Mouse (Mus musculus): ENCODE results near the gene Msl1.

The Msl1 gene

GRCm38 (mm10) chr11:98776052-98776764 is 19.1 kb upstream of the Msl1 start:
- no peak for DNase-seq (ENCODE audit: extremely low spot score, low read depth, low spot score)

DNA sequence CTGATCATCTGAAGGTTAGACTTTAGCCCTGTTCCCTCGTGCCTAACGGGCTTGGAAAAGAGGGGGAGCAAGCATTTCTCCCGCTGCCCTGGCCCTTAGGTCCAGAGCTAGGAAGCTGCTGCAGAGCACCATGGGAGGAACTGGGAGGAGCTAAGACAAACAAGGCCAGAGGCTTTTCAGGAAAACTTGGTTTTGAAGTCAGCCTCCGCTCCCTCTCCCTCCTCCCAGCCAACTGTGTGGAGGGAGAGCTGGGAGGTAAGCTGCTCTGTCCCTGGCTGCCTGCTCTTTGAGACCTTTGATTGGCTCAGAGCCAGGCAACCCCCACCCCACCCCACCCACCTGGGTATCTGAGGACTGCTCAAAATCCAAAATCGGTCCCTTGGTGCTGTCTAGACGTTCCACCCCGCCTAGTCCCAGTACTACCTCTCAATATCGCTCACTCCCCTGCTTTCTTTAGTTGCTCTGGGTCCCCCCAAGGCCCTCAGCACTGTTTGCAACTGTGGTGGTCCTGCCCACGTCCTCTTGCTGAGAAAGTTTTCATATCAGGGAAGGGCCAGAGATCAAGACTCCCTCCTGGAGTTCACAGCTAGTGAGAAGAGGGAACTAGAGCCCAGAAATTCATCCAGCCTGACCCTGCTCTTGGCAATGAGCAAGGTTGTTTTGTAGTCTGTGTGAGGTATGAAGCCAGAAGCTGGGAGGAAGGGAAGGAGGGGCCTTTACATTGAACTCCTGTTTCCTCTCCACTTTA is 18.3 kb upstream of the Msl1 start:
- no peak for DNase-seq (ENCODE audit: extremely low spot score, low read depth, low spot score)

- no peak for DNase-seq (ENCODE audit: extremely low spot score, low read depth, low spot score)
Measured at GRCm38 (mm10) chr11:98777888-98778287, 17.4 kb upstream of the Msl1 start.

DNA sequence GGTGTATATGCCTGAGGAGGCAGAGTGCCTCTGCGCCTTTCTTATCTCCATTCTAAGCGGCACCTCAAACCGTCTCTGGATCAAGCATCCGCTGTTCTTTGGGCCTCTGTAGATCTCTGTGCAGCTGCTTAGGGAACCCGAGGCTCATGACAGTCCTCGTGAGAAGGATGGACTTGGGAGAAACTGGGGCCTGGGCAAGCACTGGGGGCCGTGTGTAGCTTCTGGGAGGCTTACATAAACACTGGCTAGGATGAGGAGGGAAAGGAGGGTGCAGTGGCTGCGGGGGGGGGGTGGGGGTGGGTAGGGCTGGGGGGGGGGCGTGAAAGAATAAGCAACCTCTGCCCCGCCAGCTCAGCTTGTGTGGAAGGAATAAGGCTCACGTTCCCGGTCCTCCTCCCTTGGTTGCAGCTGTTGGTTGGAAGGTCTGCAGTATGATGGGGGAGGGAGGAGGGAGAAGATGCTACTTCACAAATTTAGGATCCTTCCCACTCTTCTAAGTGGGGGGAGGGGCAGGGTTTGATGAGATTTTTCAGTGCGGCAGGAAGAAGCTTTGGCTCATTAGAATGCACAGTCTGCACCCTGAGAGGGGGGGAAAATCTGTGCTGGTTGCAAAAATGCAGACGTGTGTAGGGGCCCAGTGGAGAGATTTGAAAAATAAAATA is 13.3 kb upstream of the Msl1 start:
- DNase-seq (ENCODE audit: extremely low spot score, low read depth, low spot score): no peak

- no peak for DNase-seq (ENCODE audit: extremely low spot score, low read depth, low spot score)
Measured at GRCm38 (mm10) chr11:98782651-98783235, 12.6 kb upstream of the Msl1 start.

DNA sequence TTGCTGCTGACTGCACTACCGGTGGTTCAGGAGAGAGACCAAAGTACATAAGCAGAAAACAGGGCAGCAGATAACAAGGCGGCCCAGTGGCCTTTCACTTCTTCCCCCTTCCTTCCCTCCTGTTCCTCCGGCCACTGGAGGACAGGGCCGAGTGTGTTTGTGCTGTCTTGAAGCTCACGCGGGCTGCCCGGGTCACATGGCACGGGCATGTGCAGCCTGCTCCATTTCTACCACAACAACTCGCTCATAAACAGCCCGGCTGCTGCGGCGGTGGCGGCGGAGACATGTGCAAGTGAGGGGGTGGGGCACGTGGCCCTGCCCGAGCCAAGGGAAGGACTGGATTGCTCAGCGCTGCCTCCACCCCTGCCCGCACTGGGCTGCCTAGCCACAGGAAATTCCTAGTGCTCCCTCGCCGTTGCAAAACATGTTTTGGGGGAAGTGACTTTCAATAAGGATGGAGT is 12.1 kb upstream of the Msl1 start:
- DNase-seq (ENCODE audit: extremely low spot score, low read depth, low spot score): no peak

DNA sequence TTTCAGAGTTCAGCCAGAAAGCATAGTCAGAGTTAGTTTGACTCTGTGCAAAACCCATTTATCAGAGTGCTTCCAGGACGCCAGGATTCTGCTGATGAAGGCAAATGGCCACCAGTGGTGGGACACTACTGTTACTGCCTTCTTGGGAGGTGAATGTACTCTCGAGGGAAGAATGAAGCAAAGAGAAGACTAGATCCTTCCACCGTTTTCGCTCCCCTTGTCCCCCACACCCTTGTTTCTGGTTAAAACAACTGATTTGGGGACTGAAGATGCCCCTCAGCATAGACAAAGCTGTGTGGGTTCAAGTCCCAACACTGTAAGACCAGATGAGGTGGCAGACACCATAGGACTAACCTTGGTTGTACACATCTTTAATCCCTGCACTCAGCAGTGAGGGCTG is 11.2 kb upstream of the Msl1 start:
- DNase-seq (ENCODE audit: extremely low spot score, low read depth, low spot score): no peak

DNA sequence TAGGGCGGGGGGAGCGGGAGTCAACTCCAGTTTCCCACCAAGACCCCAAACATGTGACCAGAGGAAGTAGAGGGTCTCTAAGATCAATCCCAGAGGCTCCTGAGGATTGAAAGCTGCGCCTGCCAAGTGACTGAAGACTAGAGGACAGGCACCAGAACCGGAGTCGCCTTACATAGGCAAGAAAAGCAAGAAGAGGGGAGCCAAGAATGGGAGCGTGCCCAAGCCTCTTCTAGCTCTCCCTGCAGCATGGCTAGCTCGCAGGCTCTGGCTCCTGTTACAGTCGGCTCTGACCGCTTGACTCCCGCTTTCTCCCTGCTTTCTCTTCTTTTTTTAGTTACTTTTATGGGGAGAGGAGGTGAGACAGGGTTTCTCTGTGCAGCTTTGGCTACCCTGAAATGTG is 10.1 kb upstream of the Msl1 start:
- DNase-seq (ENCODE audit: extremely low spot score, low read depth, low spot score): no peak

DNA sequence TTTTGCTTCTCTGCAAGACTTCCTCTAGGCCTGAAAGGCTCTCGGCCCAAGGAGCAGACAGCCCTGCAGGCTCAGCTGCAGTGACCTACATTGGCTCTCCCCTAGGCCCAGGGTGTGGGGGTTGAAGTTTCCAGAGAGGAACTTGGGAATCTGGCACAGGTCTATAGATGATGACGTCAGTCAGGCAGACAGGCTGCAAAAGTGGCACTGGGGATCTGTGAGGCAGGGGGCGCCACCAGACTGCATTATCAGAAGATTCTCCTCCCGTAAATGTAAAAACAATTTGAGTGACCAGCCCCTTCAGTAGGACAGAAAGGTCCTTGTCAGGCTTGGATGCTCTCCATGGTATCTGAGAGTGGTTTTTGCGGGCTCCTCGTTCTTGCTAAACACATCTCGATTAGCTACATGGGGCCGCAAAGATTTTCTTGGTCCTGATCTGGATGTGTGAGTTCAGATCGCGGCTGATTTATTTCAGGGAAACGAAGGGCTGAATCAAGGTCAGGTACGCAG is 9.5 kb upstream of the Msl1 start:
- no peak for DNase-seq (ENCODE audit: extremely low spot score, low read depth, low spot score)

DNA sequence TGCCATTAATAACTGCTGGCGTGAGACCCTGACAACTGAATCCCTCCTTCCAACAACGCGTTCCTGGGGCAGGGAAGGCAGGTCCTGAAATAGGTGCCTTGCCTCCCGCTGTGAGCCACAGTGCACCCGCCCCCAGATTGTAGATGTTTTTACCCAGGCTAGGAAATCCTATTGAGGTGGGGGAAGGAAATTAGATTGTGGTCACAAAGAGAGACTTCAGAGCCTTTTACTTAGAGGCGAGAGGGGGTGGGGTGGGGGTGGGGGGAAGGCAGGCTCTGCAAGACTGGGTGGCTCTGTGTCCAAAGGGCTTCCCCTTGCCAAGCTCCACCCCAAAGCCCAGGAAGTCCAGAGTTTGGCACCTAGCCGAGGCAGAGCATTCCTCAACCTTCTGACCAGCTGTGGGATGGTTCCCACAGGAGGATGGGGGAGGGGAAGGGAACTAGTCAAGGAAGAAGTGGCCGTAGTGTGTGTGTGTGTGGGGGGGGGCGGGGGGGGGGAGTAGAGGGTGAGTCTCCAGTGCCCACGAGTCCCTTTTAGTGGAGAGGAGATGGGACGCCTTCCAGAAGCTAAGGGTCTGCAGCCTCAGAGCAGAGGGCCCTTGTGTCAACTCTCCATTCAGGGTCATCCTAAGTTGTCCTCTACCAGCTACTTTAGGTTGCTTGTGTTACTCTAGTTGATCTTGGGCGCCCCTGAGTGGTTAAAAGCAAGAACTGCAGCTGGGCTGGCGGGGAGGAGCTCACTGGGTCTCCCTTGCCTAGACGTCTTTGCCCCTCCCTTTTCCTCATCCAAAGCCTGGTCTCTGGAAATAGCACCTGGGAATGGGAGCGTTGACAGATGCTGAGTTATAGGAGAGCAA is 8.7 kb upstream of the Msl1 start:
- DNase-seq (ENCODE audit: extremely low spot score, low read depth, low spot score): no peak

DNA sequence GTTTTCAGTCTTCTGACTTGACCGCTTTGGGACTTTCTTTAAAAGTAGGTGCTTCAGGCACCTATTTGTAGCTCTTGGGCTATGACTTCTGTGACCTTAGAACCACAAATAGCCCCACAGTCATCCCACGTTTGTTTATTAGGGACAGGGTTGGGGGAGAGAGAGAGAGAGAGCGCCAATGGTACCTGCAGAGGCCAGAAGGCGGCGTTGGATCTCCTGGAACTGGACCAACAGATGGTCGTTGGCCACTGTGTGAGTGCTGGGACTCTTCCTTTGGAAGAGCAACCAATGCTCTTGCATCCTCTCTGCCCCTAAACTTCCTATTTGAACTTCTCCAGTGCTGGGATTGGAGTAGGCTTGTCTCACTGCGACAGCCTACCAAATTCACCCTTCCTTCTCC is 8.1 kb upstream of the Msl1 start:
- no peak for DNase-seq (ENCODE audit: extremely low spot score, low read depth, low spot score)

DNA sequence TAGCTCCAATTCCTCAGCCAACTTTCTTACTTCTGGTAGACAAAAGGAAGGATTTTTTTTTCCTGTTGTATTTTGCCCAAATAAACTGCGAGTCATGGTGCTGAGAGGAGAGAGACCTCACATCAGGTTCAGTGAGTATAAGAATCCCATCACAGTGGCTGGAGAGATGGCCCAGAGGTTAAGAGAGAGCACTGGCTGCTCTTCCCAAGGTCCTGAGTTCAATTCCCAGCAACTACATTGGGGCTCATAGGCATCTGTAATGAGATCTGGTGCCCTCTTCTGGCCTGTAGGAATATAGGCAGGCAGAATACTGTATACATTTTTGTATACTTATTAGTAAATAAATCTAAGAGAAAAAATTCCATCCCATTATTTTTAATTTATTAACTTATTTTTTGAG is 7.6 kb upstream of the Msl1 start:
- DNase-seq (ENCODE audit: extremely low spot score, low read depth, low spot score): no peak

DNA sequence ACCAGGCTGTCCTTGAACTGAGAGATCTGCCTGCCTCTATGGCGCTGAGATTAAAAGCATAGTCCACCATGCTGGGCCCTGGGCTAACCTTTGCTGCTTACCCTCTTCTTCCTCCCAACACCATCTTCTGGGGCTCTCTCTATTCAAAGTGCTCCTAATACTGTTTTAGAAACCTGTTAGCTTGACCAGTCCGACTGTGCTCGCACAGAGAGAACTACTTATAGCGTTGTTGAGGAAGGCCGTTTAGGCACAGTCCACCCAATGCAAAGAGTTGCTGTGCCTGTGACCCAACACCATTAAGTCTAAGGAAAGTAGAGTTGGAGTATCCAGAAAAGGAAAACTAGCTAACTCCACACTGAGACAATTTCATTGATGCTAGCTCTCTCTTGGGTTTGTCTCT is 7.2 kb upstream of the Msl1 start:
- no peak for DNase-seq (ENCODE audit: extremely low spot score, low read depth, low spot score)

- DNase-seq (ENCODE audit: extremely low spot score, low read depth, low spot score): no peak
Measured at GRCm38 (mm10) chr11:98788550-98789218, 6.6 kb upstream of the Msl1 start.

- DNase-seq (ENCODE audit: extremely low spot score, low read depth, low spot score): no peak
Measured at GRCm38 (mm10) chr11:98789219-98789807, 6.0 kb upstream of the Msl1 start.

DNA sequence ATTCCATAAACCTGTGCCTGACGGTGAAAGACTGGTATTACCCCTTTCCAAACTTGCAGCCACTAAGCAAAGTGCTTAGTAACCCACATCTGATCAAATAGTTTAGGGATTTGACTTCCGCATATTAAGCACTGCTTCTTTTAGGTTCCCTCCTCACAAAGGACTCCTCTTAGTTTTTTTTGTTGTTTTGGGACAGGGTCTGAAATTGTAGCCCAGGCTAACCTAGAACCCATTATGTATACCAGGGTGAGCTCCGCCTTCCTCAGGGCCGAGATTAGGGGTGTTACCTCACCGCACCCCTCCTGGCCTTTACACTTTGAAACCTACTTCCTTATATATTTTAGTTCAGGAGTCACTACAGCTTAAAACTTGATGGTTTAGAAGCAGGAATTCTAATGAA is 5.5 kb upstream of the Msl1 start:
- DNase-seq (ENCODE audit: extremely low spot score, low read depth, low spot score): no peak

- no peak for DNase-seq (ENCODE audit: extremely low spot score, low read depth, low spot score)
Measured at GRCm38 (mm10) chr11:98790631-98791205, 4.6 kb upstream of the Msl1 start.

DNA sequence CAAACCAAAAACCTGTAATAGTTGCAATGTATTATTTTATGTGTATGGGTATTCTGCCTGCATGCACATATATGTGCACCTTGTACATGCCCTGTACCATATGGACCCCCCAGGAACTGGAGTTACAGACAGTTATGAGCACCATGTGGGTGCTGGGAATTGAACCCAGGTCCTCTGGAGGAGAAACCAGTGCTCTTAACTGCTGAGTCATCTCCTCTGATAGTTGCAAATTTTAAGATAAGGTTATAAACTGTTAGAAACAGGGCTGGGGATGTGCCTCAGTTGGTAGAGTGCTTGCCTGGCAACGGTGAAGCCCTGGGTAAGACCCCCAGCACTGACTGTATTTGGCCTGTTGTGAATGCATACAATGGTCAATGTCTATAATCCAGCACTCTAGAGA is 3.9 kb upstream of the Msl1 start:
- no peak for DNase-seq (ENCODE audit: extremely low spot score, low read depth, low spot score)

DNA sequence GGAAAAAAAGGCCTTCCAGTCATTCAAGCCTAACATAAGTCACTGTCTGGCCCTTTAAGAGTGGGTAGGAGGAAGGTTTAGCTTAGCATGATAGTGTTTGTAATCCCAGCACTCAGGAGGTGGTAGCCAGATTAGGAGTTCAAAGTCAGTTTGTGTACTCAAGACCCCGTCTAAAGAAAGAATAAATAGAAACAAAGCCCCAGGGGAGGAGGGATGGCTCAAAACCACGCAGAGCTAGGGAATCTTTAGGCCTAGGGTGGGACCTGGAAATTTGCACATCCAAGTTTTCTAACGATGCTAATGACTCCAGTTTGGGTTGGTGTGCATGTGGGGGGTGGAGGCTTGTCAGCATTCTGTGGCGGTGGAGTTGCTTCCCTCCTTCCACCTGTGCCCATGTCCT is 3.2 kb upstream of the Msl1 start:
- DNase-seq (ENCODE audit: extremely low spot score, low read depth, low spot score): no peak
